Mouse (Mus musculus): ENCODE data around the gene Dcp1b. TPM values are rescaled to one million over a fixed set of nuclear protein-coding genes. Genes with fewer than 3 reads are reported as not detected.

Gene Dcp1b
- total and polyA plus RNA-seq, 2 experiments: 2.5 to 4.1 TPM

DNA sequence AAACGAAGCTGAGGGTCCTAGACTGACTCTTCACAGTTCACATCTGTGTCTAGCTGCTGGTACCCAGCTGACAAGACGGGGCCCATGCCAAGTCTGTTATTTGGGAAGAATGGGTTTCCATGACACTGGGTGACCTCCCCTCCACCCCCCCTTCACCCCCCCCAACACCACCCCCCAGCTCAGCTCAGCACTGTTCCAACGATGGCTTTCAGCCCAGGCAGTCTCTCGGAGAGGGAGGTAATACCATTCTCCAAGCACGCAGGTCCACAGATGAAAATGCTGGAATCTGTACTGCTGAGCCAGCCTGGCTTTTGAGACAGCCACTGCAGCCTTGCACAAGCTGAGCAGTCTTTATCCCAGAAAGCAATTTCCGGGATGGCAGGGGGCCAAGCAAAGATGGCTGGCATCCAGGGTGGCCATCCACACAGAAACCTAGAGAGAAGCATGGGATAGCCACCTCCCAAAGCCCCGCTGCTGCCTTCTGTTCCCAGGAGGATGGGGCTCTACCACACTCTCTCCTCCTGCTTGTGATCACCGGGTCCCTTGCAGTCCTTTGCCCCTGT is 62.5 kb downstream of the Dcp1b start:
- H3K4me3 ChIP-seq (ENCODE audit: insufficient read depth, low read depth, low read length): no peak overlapping the region
- DNase-seq (ENCODE audit: extremely low read depth, low read depth, low spot score): no peak
- H3K36me3 ChIP-seq (ENCODE audit: control insufficient read depth, insufficient read depth, low read length): no peaks in the 10 kb centered on the region
- H3K4me1 ChIP-seq (ENCODE audit: control insufficient read depth, insufficient read depth, low read length): no peaks in the 10 kb centered on the region
- TF ChIP-seq POLR2A (IDR thresholded peaks at IDR 0.05; ENCODE audit: extremely low read depth, insufficient read depth, low read length) (no peak), CTCF (IDR thresholded peaks at IDR 0.05; ENCODE audit: low read depth, low read length) (no peak)
- H3K27me3 ChIP-seq (ENCODE audit: control insufficient read depth, insufficient read depth, low read length): 0 out of 2 replicates have a peak, but pooled peaks cover 2% of the 10 kb centered on the region
- no peaks in the 10 kb centered on the region for H3K79me2 ChIP-seq (ENCODE audit: control insufficient read depth, insufficient read depth, low read length)
- no peak overlapping the region for H3K27ac ChIP-seq (replicated peaks; ENCODE audit: insufficient read depth, low read depth, low read length)
- no peak overlapping the region for H3K9ac ChIP-seq (ENCODE audit: low read depth, low read length)
- 59% methylated on average over 8 of the region's 8 CpGs for WGBS

DNA sequence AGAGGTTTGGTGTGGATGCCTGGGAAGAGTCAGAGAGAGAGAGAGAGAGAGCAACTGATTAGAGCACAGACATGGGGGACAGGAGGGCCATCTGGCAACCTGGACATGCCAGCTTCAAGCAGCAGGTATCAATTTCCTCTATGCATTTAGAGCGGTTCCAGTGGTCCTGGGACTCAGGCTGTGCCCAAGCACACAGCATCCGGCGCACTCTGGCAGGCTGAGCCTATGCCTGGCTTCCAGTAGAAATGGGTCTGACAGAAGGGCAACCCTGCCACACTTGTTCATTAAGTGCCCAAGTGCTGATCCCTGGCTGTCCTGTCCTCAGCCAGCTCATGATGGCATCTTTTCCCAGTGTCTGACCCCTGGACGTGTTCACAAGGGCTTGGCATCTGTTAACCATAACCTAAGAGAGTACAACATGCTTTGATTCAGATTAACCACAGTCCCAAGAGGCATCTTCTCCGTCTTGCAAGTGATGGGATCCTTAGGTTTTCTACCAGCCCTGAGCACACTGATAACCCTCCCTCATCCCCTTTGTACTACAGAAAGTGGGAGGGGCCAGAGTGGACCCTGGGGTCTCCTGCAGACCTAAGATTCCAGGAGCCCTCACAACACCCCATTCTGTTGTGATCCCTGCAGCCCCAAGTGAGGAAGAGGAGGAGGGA is 64.4 kb downstream of the Dcp1b start:
- H3K9ac ChIP-seq (ENCODE audit: low read depth, low read length): no peak overlapping the region
- 0 out of 2 replicates have a peak, but pooled peaks cover 2% of the 10 kb centered on the region for H3K27me3 ChIP-seq (ENCODE audit: control insufficient read depth, insufficient read depth, low read length)
- 79% methylated on average over 5 of the region's 5 CpGs for WGBS
- no peak overlapping the region for H3K4me3 ChIP-seq (ENCODE audit: insufficient read depth, low read depth, low read length)
- H3K4me1 ChIP-seq (ENCODE audit: control insufficient read depth, insufficient read depth, low read length): no peaks in the 10 kb centered on the region
- H3K36me3 ChIP-seq (ENCODE audit: control insufficient read depth, insufficient read depth, low read length): no peaks in the 10 kb centered on the region
- no peak for DNase-seq (ENCODE audit: extremely low read depth, low read depth, low spot score)
- no peaks in the 10 kb centered on the region for H3K79me2 ChIP-seq (ENCODE audit: control insufficient read depth, insufficient read depth, low read length)
- no peak overlapping the region for H3K27ac ChIP-seq (replicated peaks; ENCODE audit: insufficient read depth, low read depth, low read length)
- TF ChIP-seq POLR2A (IDR thresholded peaks at IDR 0.05; ENCODE audit: extremely low read depth, insufficient read depth, low read length) (no peak), CTCF (IDR thresholded peaks at IDR 0.05; ENCODE audit: low read depth, low read length) (no peak)

DNA sequence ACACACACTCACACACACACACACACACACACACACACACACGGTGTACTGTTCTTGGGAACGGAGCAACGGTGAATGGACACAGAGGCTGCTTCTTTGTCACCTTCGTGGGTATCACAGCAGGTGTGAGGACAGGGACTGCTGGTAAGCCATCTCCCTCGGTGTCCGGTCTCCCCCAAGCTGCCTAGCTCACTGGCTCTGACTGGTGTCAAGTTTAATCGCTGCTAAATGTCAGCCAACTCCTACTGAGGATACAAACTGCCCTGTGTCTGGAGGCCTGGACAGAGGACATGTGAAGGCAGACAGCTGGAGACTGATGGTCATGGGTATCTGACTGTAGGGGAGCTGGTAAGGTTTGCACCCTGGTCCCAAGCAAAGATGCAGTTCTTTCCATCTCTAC is 65.2 kb downstream of the Dcp1b start:
- DNase-seq (ENCODE audit: extremely low read depth, low read depth, low spot score): no peak
- Histone ChIP-seq H3K27ac (replicated peaks; ENCODE audit: insufficient read depth, low read depth, low read length) (no peak overlapping the region), H3K9ac (ENCODE audit: low read depth, low read length) (no peak overlapping the region), H3K27me3 (ENCODE audit: control insufficient read depth, insufficient read depth, low read length) (0 out of 2 replicates have a peak, but pooled peaks cover 2% of the 10 kb centered on the region), H3K36me3 (ENCODE audit: control insufficient read depth, insufficient read depth, low read length) (no peaks in the 10 kb centered on the region), H3K79me2 (ENCODE audit: control insufficient read depth, insufficient read depth, low read length) (no peaks in the 10 kb centered on the region), H3K4me3 (ENCODE audit: insufficient read depth, low read depth, low read length) (no peak overlapping the region), H3K4me1 (ENCODE audit: control insufficient read depth, insufficient read depth, low read length) (no peaks in the 10 kb centered on the region)
- WGBS: 67% methylated on average over 7 of the region's 7 CpGs
- no peak for TF ChIP-seq CTCF (IDR thresholded peaks at IDR 0.05; ENCODE audit: low read depth, low read length)
- TF ChIP-seq POLR2A (IDR thresholded peaks at IDR 0.05; ENCODE audit: extremely low read depth, insufficient read depth, low read length): no peak

DNA sequence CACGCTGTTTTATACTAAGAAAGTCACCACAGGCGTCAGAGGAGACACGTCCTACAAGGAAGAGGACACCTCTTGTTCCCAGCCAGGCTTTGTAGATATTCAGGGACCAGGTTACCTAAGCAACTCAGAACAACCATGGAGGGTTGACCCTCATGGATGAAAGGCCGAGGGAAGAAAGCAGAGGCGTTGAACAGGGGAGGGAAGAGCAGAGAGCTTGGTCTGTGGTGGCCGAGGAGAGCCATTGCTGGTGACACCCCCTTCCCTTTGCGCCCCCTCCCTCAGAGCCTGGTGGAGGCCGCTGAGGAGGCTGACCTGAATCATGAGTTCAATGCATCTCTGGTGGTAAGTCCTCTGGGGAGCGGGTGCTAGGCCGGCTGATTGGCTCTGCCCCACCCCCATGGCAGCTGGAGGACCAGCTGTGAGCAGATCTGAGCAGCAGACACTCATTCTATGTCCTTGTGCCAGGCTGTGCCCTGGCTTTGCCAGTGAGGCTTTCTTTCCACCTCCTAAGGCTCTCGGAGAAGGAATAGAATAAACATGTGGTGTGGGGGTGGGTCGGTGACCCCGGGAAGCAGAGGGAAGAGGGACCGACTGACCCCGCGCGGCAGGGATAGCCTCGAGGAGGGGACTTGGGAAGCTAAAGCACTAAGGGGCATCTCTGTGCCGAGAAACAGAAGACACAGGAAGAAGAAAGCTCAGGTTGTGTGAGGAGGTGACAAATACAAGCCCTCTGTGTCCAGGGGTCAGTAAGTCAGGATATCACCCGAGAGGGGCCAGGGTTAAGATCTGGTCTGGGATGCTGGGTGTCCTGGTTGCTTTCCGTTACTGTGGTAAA is 66.0 kb downstream of the Dcp1b start:
- no peak overlapping the region for H3K9ac ChIP-seq (ENCODE audit: low read depth, low read length)
- H3K4me3 ChIP-seq (ENCODE audit: insufficient read depth, low read depth, low read length): no peak overlapping the region
- no peaks in the 10 kb centered on the region for H3K4me1 ChIP-seq (ENCODE audit: control insufficient read depth, insufficient read depth, low read length)
- TF ChIP-seq POLR2A (IDR thresholded peaks at IDR 0.05; ENCODE audit: extremely low read depth, insufficient read depth, low read length): no peak
- no peak for TF ChIP-seq CTCF (IDR thresholded peaks at IDR 0.05; ENCODE audit: low read depth, low read length)
- no peak for DNase-seq (ENCODE audit: extremely low read depth, low read depth, low spot score)
- H3K36me3 ChIP-seq (ENCODE audit: control insufficient read depth, insufficient read depth, low read length): no peaks in the 10 kb centered on the region
- no peaks in the 10 kb centered on the region for H3K79me2 ChIP-seq (ENCODE audit: control insufficient read depth, insufficient read depth, low read length)
- 59% methylated on average over 21 of the region's 21 CpGs for WGBS
- H3K27me3 ChIP-seq (ENCODE audit: control insufficient read depth, insufficient read depth, low read length): 0 out of 2 replicates have a peak, but pooled peaks cover 2% of the 10 kb centered on the region
- no peak overlapping the region for H3K27ac ChIP-seq (replicated peaks; ENCODE audit: insufficient read depth, low read depth, low read length)

DNA sequence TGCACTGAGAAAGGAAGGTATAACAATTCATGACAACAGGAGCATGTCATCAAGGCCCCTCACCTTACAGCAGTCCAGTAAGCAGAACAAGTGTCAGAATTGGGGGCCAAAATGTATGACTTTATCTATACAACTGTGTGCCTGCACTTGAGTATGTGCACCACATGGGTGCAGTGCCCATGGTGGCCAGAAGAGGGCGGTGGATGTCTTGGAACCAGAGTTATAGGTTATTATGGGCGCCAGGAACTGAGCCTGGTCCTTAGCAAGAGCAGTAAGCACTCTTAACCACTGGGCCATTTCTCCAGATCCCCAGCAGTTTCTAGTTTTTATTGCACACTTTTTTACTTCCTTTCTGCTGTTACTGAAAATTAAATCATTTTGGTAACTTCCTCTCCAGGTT is 71.0 kb downstream of the Dcp1b start:
- WGBS: 42% methylated on average over 2 of the region's 2 CpGs
- no peak for DNase-seq (ENCODE audit: extremely low read depth, low read depth, low spot score)
- no peak overlapping the region for H3K27ac ChIP-seq (replicated peaks; ENCODE audit: insufficient read depth, low read depth, low read length)
- no peaks in the 10 kb centered on the region for H3K4me1 ChIP-seq (ENCODE audit: control insufficient read depth, insufficient read depth, low read length)
- H3K9ac ChIP-seq (ENCODE audit: low read depth, low read length): no peak overlapping the region
- H3K27me3 ChIP-seq (ENCODE audit: control insufficient read depth, insufficient read depth, low read length): 0 out of 2 replicates have a peak, but pooled peaks cover 2% of the 10 kb centered on the region
- no peaks in the 10 kb centered on the region for H3K36me3 ChIP-seq (ENCODE audit: control insufficient read depth, insufficient read depth, low read length)
- no peak overlapping the region for H3K4me3 ChIP-seq (ENCODE audit: insufficient read depth, low read depth, low read length)
- TF ChIP-seq POLR2A (IDR thresholded peaks at IDR 0.05; ENCODE audit: extremely low read depth, insufficient read depth, low read length): no peak
- TF ChIP-seq CTCF (IDR thresholded peaks at IDR 0.05; ENCODE audit: low read depth, low read length): no peak
- H3K79me2 ChIP-seq (ENCODE audit: control insufficient read depth, insufficient read depth, low read length): no peaks in the 10 kb centered on the region
